Mouse (Mus musculus) ovary, adult 2 months (tissue): Measurements from ENCODE around the gene Tpm1. TPM values are rescaled to one million over a fixed set of nuclear protein-coding genes. Genes with fewer than 3 reads are reported as not detected.

ENCODE experiments used
- polyA plus RNA-seq: library from polyadenylated mRNA; depleted of rRNA; stranded (reverse); fragments of >200 nt; gene quantifications from 2 replicates; pipeline ENCODE4 v1.2.3, GENCODE M21; 2012; rRNA removed

Gene Tpm1
- 221 and 234 TPM in 2 replicates for polyA plus RNA-seq

DNA sequence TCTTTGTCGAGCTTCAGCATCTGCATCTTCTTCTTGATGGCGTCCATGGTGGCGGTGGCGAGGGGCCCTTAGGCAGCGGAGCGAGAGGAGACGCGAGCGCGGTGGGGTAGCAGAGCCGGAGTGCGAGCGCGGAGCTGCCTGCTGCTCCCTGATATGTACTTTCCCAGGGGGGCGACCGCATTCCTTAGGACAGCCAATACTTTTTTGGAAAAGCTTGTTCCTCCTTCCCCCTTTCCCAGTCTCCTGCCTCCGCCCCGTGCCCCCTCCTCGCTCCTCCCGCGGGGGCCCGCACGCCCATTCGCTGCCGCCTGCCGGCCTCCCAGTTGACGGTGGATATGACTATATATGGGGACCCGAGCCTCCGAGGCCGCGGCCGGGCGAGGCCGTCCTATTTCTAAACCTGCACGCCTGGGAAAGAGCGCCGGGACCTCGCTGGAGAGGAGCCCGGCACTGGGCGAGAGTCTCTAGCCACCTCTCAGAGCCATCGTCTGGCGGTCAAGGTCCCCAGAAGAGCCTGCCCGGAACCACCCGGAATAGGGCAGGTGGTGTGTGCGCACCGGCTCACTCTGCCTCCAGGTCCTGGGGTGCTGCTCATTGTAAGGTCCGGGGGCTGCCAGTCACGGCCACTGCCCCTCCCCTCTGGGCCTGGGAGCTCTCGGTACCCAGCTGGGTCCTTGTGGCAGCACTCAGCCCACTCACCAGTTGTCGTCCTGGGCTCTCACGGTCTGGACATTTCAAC is at the start of gene Tpm1:
TSS of gene Tpm1 (minus strand) at position 321 of the 739 bp plus-strand sequence.

DNA sequence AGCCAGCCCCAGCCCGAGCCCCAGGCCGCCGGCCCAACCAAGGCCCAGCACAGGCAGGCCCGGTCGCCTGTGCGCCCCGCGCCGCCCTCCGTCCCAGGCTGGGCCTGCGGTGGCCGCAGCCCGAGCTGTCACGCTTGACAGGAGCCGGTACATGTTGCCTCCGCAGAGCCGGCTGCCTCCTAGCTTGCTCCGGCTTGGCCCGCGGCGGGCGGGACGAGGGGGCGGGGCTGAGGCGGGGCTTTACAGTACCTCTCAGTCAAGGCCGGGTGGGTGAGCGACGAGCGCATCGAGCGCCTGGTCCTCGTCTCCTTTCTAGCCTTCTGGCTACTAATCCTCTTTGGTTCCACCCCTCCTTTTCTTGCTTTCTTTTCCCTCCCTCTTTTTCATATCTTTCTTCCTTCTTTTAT is 74.0 kb downstream of the Tpm1 start, which contains the start of gene Lactb:
TSS of gene Lactb (minus strand) at position 246 of the 407 bp plus-strand sequence.

Other genes with a start within 250 kb of the Tpm1 start
- 2.6 and 2.7 TPM in 2 replicates for gene Aph1c, start 214.7 kb downstream of the Tpm1 start, polyA plus RNA-seq
- gene Rab8b, start 129.7 kb downstream of the Tpm1 start, polyA plus RNA-seq, result 7.1 TPM in 2 replicates
- 8.3 and 14.9 TPM in 2 replicates for gene Rps27l, start 103.3 kb downstream of the Tpm1 start, polyA plus RNA-seq
- 14.8 and 21.8 TPM in 2 replicates for gene Lactb, start 73.9 kb downstream of the Tpm1 start, polyA plus RNA-seq